Mouse (Mus musculus): ENCODE measurements around the gene Cldn34b3.
"Not testable (repeated sequence)": the region's sequence is repeated elsewhere in the genome, so short reads cannot be mapped to it uniquely, and the experiment has no call there.

The Cldn34b3 gene

DNA sequence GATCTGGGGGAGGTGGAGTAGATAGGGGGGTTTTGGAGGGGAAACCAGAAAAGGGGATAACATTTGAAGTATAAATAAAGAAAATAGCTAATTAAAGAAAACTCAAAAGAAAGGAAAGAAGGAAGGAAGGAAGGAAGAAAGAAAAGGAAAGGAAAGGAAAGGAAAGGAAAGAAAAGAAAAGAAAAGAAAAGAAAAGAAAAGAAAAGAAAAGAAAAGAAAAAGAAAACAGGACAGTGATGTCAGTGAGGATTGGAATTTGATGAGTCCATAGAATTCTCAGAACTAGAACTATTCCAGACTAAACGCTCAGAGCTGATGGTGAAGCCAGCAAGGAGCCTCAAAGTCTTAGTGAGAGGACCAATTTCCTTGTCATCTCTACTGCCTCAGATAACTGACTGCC lies at the start of gene Cldn34b3:
Gene Cldn34b3, plus strand, starts transcription at position 301 of the 400 bp plus-strand sequence.
- DNase-seq (ENCODE audit: low read depth): not testable (repeated sequence)

All from c-Kit-positive CD71-negative TER-119-negative erythroid progenitor cells, embryonic 14.5 days (primary cell).